Mouse (Mus musculus): Measurements from ENCODE around the gene Pcdh7.
"Not testable (repeated sequence)": the region's sequence is repeated elsewhere in the genome, so short reads cannot be mapped to it uniquely, and the experiment has no call there.

Pcdh7 gene

GRCm38 (mm10) chr5:57717906-57718875 lies at the start of gene Pcdh7:
Gene Pcdh7 (plus strand): TSS chr5:57717967.
- DNase-seq (ENCODE audit: low read depth, low spot score), result no peak

- DNase-seq (ENCODE audit: low read depth, low spot score), result not testable (repeated sequence)
Measured at GRCm38 (mm10) chr5:57676970-57677369, 40.8 kb upstream of the Pcdh7 start.

GRCm38 (mm10) chr5:57708396-57708795 lies 9.4 kb upstream of the Pcdh7 start:
- DNase-seq (ENCODE audit: low read depth, low spot score), result no peak

- DNase-seq (ENCODE audit: low read depth, low spot score), result no peak
Measured at GRCm38 (mm10) chr5:57713980-57714379, 3.8 kb upstream of the Pcdh7 start.

GRCm38 (mm10) chr5:57714621-57715523 lies 2.9 kb upstream of the Pcdh7 start:
- no peak for DNase-seq (ENCODE audit: low read depth, low spot score)

- DNase-seq (ENCODE audit: low read depth, low spot score), result no peak
Measured at GRCm38 (mm10) chr5:57715524-57716400, 2.0 kb upstream of the Pcdh7 start.

GRCm38 (mm10) chr5:57716421-57717237 lies 1.1 kb upstream of the Pcdh7 start:
- DNase-seq (ENCODE audit: low read depth, low spot score), result no peak

GRCm38 (mm10) chr5:57717238-57717905 lies 395 bp upstream of the Pcdh7 start:
- no peak for DNase-seq (ENCODE audit: low read depth, low spot score)

GRCm38 (mm10) chr5:57718876-57719593 lies 1.3 kb downstream of the Pcdh7 start:
- no peak for DNase-seq (ENCODE audit: low read depth, low spot score)

- no peak for DNase-seq (ENCODE audit: low read depth, low spot score)
Measured at GRCm38 (mm10) chr5:57719594-57720185, 1.9 kb downstream of the Pcdh7 start.

GRCm38 (mm10) chr5:57720206-57720880 lies 2.6 kb downstream of the Pcdh7 start:
- DNase-seq (ENCODE audit: low read depth, low spot score), result no peak

GRCm38 (mm10) chr5:57721148-57721712 lies 3.5 kb downstream of the Pcdh7 start:
- DNase-seq (ENCODE audit: low read depth, low spot score), result no peak

GRCm38 (mm10) chr5:57721927-57722326 lies 4.2 kb downstream of the Pcdh7 start:
- no peak for DNase-seq (ENCODE audit: low read depth, low spot score)

GRCm38 (mm10) chr5:57733451-57733850 lies 15.7 kb downstream of the Pcdh7 start:
- DNase-seq (ENCODE audit: low read depth, low spot score), result no peak

- no peak for DNase-seq (ENCODE audit: low read depth, low spot score)
Measured at GRCm38 (mm10) chr5:57735723-57736122, 18.0 kb downstream of the Pcdh7 start.

GRCm38 (mm10) chr5:57742924-57743323 lies 25.2 kb downstream of the Pcdh7 start:
- DNase-seq (ENCODE audit: low read depth, low spot score), result no peak

- no peak for DNase-seq (ENCODE audit: low read depth, low spot score)
Measured at GRCm38 (mm10) chr5:57743956-57744661, 26.3 kb downstream of the Pcdh7 start.
